Mouse (Mus musculus) brain, embryonic 14.5 days (tissue): ENCODE data around the gene Scn8a.

ENCODE experiments used
- CTCF ChIP-seq: fragments of 200-500 bp; IDR thresholded peaks from 2 replicates; pipeline ENCODE4 v1.5.1; 2012; ENCODE audit warnings: inconsistent platforms, mild to moderate bottlenecking, moderate library complexity, borderline replicate concordance; ENCODE audit not compliant: insufficient read depth, insufficient read length; ENCODE audit errors: extremely low read depth
- POLR2A ChIP-seq: fragments of 200-500 bp; IDR thresholded peaks from 2 replicates; pipeline ENCODE4 v1.6.1; 2012; ENCODE audit warnings: mild to moderate bottlenecking, inconsistent platforms, borderline replicate concordance; ENCODE audit not compliant: poor library complexity, insufficient read depth, insufficient read length, severe bottlenecking; ENCODE audit errors: extremely low read depth

GRCm38 (mm10) chr15:100871107-100872011 is 1.7 kb downstream of the Scn8a start:
- TF ChIP-seq POLR2A: no peak
- TF ChIP-seq CTCF: no peak
